Mouse (Mus musculus): Measurements from ENCODE around the gene Stx1a. TPM values are rescaled to one million over a fixed set of nuclear protein-coding genes. Genes with fewer than 3 reads are reported as not detected.

Gene Stx1a
- polyA plus RNA-seq, 1 experiment from 2014 or later, result 13.5 TPM

- Histone ChIP-seq H3K9me3 (ENCODE audit: control insufficient read depth, low read length) (no peaks in the 10 kb centered on the region), H3K4me1 (ENCODE audit: control insufficient read depth, insufficient read depth, low read length) (peaks cover 24% of the 10 kb centered on the region), H3K36me3 (ENCODE audit: control insufficient read depth, insufficient read depth, low read length) (no peaks in the 10 kb centered on the region), H3K27ac (ENCODE audit: low read depth, low read length) (peak overlapping the region; percentile 67), H3K9ac (ENCODE audit: low read depth, low read length) (peak overlapping the region; percentile 44; the same call in 1 of the 2 replicates), H3K27me3 (ENCODE audit: control insufficient read depth, insufficient read depth, low read length) (no peaks in the 10 kb centered on the region), H3K4me2 (replicated peaks; ENCODE audit: low read depth, low read length) (peak overlapping the region; percentile 46), H3K4me3 (ENCODE audit: low read length) (peak overlapping the region; percentile 31)
- ATAC-seq (ENCODE audit: low FRiP score, low TSS enrichment), result no peak
- WGBS, result 18% methylated on average over 26 of the region's 26 CpGs
Measured at GRCm38 (mm10) chr5:135011809-135012613, 11.3 kb upstream of the Stx1a start.

- no peaks in the 10 kb centered on the region for H3K27me3 ChIP-seq (ENCODE audit: control insufficient read depth, insufficient read depth, low read length)
- H3K4me1 ChIP-seq (ENCODE audit: control insufficient read depth, insufficient read depth, low read length), result peaks cover 24% of the 10 kb centered on the region
- WGBS, result 6% methylated on average over 16 of the region's 16 CpGs
- H3K27ac ChIP-seq (ENCODE audit: low read depth, low read length), result peak overlapping the region; percentile 67; the same call in 1 of the 2 replicates
- peak overlapping the region; percentile 46 for H3K4me2 ChIP-seq (replicated peaks; ENCODE audit: low read depth, low read length)
- H3K4me3 ChIP-seq (ENCODE audit: low read length), result peak overlapping the region; percentile 31
- H3K36me3 ChIP-seq (ENCODE audit: control insufficient read depth, insufficient read depth, low read length), result no peaks in the 10 kb centered on the region
- peak overlapping the region; percentile 44; the same call in 1 of the 2 replicates for H3K9ac ChIP-seq (ENCODE audit: low read depth, low read length)
- ATAC-seq (ENCODE audit: low FRiP score, low TSS enrichment), result no peak
- H3K9me3 ChIP-seq (ENCODE audit: control insufficient read depth, low read length), result no peaks in the 10 kb centered on the region
Measured at GRCm38 (mm10) chr5:135012671-135013441, 10.4 kb upstream of the Stx1a start.

GRCm38 (mm10) chr5:135015497-135015896 is 7.8 kb upstream of the Stx1a start:
- no peak overlapping the region for H3K4me3 ChIP-seq (ENCODE audit: low read length)
- no peaks in the 10 kb centered on the region for H3K36me3 ChIP-seq (ENCODE audit: control insufficient read depth, insufficient read depth, low read length)
- no peak overlapping the region for H3K27ac ChIP-seq (ENCODE audit: low read depth, low read length)
- no peaks in the 10 kb centered on the region for H3K9me3 ChIP-seq (ENCODE audit: control insufficient read depth, low read length)
- 12% methylated on average over 7 of the region's 7 CpGs for WGBS
- no peaks in the 10 kb centered on the region for H3K27me3 ChIP-seq (ENCODE audit: control insufficient read depth, insufficient read depth, low read length)
- peaks cover 20% of the 10 kb centered on the region for H3K4me1 ChIP-seq (ENCODE audit: control insufficient read depth, insufficient read depth, low read length)
- ATAC-seq (ENCODE audit: low FRiP score, low TSS enrichment), result no peak
- no peak overlapping the region for H3K9ac ChIP-seq (ENCODE audit: low read depth, low read length)
- H3K4me2 ChIP-seq (replicated peaks; ENCODE audit: low read depth, low read length), result no peak overlapping the region

- ATAC-seq (ENCODE audit: low FRiP score, low TSS enrichment), result no peak
- H3K4me3 ChIP-seq (ENCODE audit: low read length), result no peak overlapping the region
- no peak overlapping the region for H3K4me2 ChIP-seq (replicated peaks; ENCODE audit: low read depth, low read length)
- WGBS, result 44% methylated on average over 4 of the region's 4 CpGs
- no peaks in the 10 kb centered on the region for H3K27me3 ChIP-seq (ENCODE audit: control insufficient read depth, insufficient read depth, low read length)
- H3K36me3 ChIP-seq (ENCODE audit: control insufficient read depth, insufficient read depth, low read length), result no peaks in the 10 kb centered on the region
- no peak overlapping the region for H3K27ac ChIP-seq (ENCODE audit: low read depth, low read length)
- no peak overlapping the region for H3K9ac ChIP-seq (ENCODE audit: low read depth, low read length)
- H3K4me1 ChIP-seq (ENCODE audit: control insufficient read depth, insufficient read depth, low read length), result peaks cover 16% of the 10 kb centered on the region
- no peaks in the 10 kb centered on the region for H3K9me3 ChIP-seq (ENCODE audit: control insufficient read depth, low read length)
Measured at GRCm38 (mm10) chr5:135016224-135016759, 7.0 kb upstream of the Stx1a start.

GRCm38 (mm10) chr5:135021814-135022213 is 1.5 kb upstream of the Stx1a start:
- Histone ChIP-seq H3K4me1 (ENCODE audit: control insufficient read depth, insufficient read depth, low read length) (peaks cover 42% of the 10 kb centered on the region), H3K9ac (ENCODE audit: low read depth, low read length) (no peak overlapping the region), H3K27me3 (ENCODE audit: control insufficient read depth, insufficient read depth, low read length) (no peaks in the 10 kb centered on the region), H3K36me3 (ENCODE audit: control insufficient read depth, insufficient read depth, low read length) (no peaks in the 10 kb centered on the region), H3K9me3 (ENCODE audit: control insufficient read depth, low read length) (no peaks in the 10 kb centered on the region), H3K4me2 (replicated peaks; ENCODE audit: low read depth, low read length) (no peak overlapping the region), H3K4me3 (ENCODE audit: low read length) (no peak overlapping the region), H3K27ac (ENCODE audit: low read depth, low read length) (no peak overlapping the region)
- ATAC-seq (ENCODE audit: low FRiP score, low TSS enrichment), result no peak
- 42% methylated on average over 6 of the region's 6 CpGs for WGBS

GRCm38 (mm10) chr5:135024665-135025224 is 1.5 kb downstream of the Stx1a start:
- peak overlapping the region; percentile 76 for H3K4me3 ChIP-seq (ENCODE audit: low read length)
- no peaks in the 10 kb centered on the region for H3K36me3 ChIP-seq (ENCODE audit: control insufficient read depth, insufficient read depth, low read length)
- H3K9ac ChIP-seq (ENCODE audit: low read depth, low read length), result 0 out of 2 replicates have a peak overlapping the region, but pooled peaks have one; percentile 82
- 22% methylated on average over 11 of the region's 11 CpGs for WGBS
- H3K27me3 ChIP-seq (ENCODE audit: control insufficient read depth, insufficient read depth, low read length), result no peaks in the 10 kb centered on the region
- H3K4me2 ChIP-seq (replicated peaks; ENCODE audit: low read depth, low read length), result peak overlapping the region; percentile 96
- H3K27ac ChIP-seq (ENCODE audit: low read depth, low read length), result no peak overlapping the region
- H3K9me3 ChIP-seq (ENCODE audit: control insufficient read depth, low read length), result no peaks in the 10 kb centered on the region
- no peak for ATAC-seq (ENCODE audit: low FRiP score, low TSS enrichment)
- peaks cover 53% of the 10 kb centered on the region for H3K4me1 ChIP-seq (ENCODE audit: control insufficient read depth, insufficient read depth, low read length)

GRCm38 (mm10) chr5:135025899-135026298 is 2.6 kb downstream of the Stx1a start:
- H3K4me1 ChIP-seq (ENCODE audit: control insufficient read depth, insufficient read depth, low read length), result peaks cover 53% of the 10 kb centered on the region
- no peak for ATAC-seq (ENCODE audit: low FRiP score, low TSS enrichment)
- peak overlapping the region; percentile 96 for H3K4me2 ChIP-seq (replicated peaks; ENCODE audit: low read depth, low read length)
- no peaks in the 10 kb centered on the region for H3K27me3 ChIP-seq (ENCODE audit: control insufficient read depth, insufficient read depth, low read length)
- H3K36me3 ChIP-seq (ENCODE audit: control insufficient read depth, insufficient read depth, low read length), result no peaks in the 10 kb centered on the region
- peak overlapping the region; percentile 10; the same call in 1 of the 2 replicates for H3K4me3 ChIP-seq (ENCODE audit: low read length)
- H3K27ac ChIP-seq (ENCODE audit: low read depth, low read length), result no peak overlapping the region
- peak overlapping the region; percentile 31; the same call in 1 of the 2 replicates for H3K9ac ChIP-seq (ENCODE audit: low read depth, low read length)
- H3K9me3 ChIP-seq (ENCODE audit: control insufficient read depth, low read length), result no peaks in the 10 kb centered on the region
- 6% methylated on average over 7 of the region's 7 CpGs for WGBS

GRCm38 (mm10) chr5:135029007-135029854 is 5.9 kb downstream of the Stx1a start:
- H3K4me2 ChIP-seq (replicated peaks; ENCODE audit: low read depth, low read length), result peak overlapping the region; percentile 13; the same call in 1 of the 2 replicates
- no peak for ATAC-seq (ENCODE audit: low FRiP score, low TSS enrichment)
- WGBS, result 45% methylated on average over 18 of the region's 18 CpGs
- H3K4me3 ChIP-seq (ENCODE audit: low read length), result 0 out of 2 replicates have a peak overlapping the region, but pooled peaks have one; percentile 4
- no peaks in the 10 kb centered on the region for H3K36me3 ChIP-seq (ENCODE audit: control insufficient read depth, insufficient read depth, low read length)
- H3K27me3 ChIP-seq (ENCODE audit: control insufficient read depth, insufficient read depth, low read length), result no peaks in the 10 kb centered on the region
- H3K27ac ChIP-seq (ENCODE audit: low read depth, low read length), result peak overlapping the region; percentile 15; the same call in 1 of the 2 replicates
- peaks cover 36% of the 10 kb centered on the region for H3K4me1 ChIP-seq (ENCODE audit: control insufficient read depth, insufficient read depth, low read length)
- peak overlapping the region; percentile 34; the same call in 1 of the 2 replicates for H3K9ac ChIP-seq (ENCODE audit: low read depth, low read length)
- no peaks in the 10 kb centered on the region for H3K9me3 ChIP-seq (ENCODE audit: control insufficient read depth, low read length)
